Mouse (Mus musculus): Measurements from ENCODE around the gene Gm20696. TPM values are rescaled to one million over a fixed set of nuclear protein-coding genes. Genes with fewer than 3 reads are reported as not detected.

The Gm20696 gene
- polyA plus RNA-seq, 1 experiment, result not detected

GRCm38 (mm10) chr6:99212461-99212860 is 454.1 kb downstream of the Gm20696 start:
- H3K4me1 ChIP-seq (ENCODE audit: control insufficient read depth), result no peaks in the 10 kb centered on the region
- no peaks in the 10 kb centered on the region for H3K27me3 ChIP-seq (ENCODE audit: control insufficient read depth)
- no peak for TF ChIP-seq TAL1 (IDR thresholded peaks at IDR 0.05; ENCODE audit: low read length)
- TF ChIP-seq GATA1 (IDR thresholded peaks at IDR 0.05; ENCODE audit: low read length), result no peak
- H3K4me3 ChIP-seq (replicated peaks), result no peak overlapping the region
- H3K9me3 ChIP-seq (ENCODE audit: control insufficient read depth, low read length), result no peaks in the 10 kb centered on the region
- H3K36me3 ChIP-seq (ENCODE audit: control insufficient read depth), result no peaks in the 10 kb centered on the region

DNA sequence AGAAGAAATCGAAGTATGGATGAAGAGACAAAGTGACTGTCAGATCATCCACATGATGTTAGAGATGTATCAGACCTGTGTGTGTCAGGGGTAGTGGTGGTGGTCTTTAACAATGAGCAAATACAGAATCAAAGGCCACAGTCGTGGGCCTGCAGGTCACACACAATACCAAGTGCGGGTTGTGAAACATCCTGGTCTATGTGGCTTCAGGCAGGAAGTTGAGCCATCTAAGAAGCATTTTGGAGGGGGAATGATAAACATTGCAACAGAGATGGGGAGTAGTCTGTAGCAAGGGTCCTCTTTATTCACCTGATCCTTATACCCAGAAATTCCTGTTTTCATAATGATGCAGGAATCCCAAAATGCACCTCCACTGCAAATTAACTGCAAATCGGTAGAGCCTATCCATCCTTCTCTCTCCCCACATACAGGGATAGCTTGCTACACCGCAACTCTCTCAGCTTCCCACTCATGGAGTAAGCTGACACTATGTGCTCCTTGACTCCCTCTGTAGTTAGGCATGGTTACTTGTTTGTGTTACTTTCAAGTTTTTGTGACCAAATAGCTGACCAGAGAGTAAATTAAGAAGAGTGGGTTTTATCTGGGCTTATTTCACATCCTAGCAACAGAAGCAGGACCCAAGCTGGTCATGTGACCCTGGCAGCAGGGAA is 454.8 kb downstream of the Gm20696 start:
- no peaks in the 10 kb centered on the region for H3K9me3 ChIP-seq (ENCODE audit: control insufficient read depth, low read length)
- H3K4me1 ChIP-seq (ENCODE audit: control insufficient read depth), result no peaks in the 10 kb centered on the region
- TF ChIP-seq TAL1 (IDR thresholded peaks at IDR 0.05; ENCODE audit: low read length) (no peak), GATA1 (IDR thresholded peaks at IDR 0.05; ENCODE audit: low read length) (no peak)
- no peak overlapping the region for H3K4me3 ChIP-seq (replicated peaks)
- no peaks in the 10 kb centered on the region for H3K27me3 ChIP-seq (ENCODE audit: control insufficient read depth)
- H3K36me3 ChIP-seq (ENCODE audit: control insufficient read depth), result no peaks in the 10 kb centered on the region

- Histone ChIP-seq H3K4me1 (ENCODE audit: control insufficient read depth) (peaks cover 3% of the 10 kb centered on the region; the same call in 1 of the 2 replicates), H3K36me3 (ENCODE audit: control insufficient read depth) (no peaks in the 10 kb centered on the region), H3K4me3 (replicated peaks) (no peak overlapping the region), H3K9me3 (ENCODE audit: control insufficient read depth, low read length) (no peaks in the 10 kb centered on the region), H3K27me3 (ENCODE audit: control insufficient read depth) (peaks cover 6% of the 10 kb centered on the region)
- TF ChIP-seq TAL1 (IDR thresholded peaks at IDR 0.05; ENCODE audit: low read length) (no peak), GATA1 (IDR thresholded peaks at IDR 0.05; ENCODE audit: low read length) (no peak)
Measured at GRCm38 (mm10) chr6:99210161-99210560, 456.4 kb downstream of the Gm20696 start.

Other genes with a start within 250 kb of the Gm20696 start
- 1.7 and 2.4 TPM in 2 replicates for gene Foxp1, start 144.1 kb downstream of the Gm20696 start, polyA plus RNA-seq (2012)
- 0.02 TPM in 1 of 2 replicates, not detected in the other for gene Eif4e3, start within 50 bp of the Gm20696 start, polyA plus RNA-seq (2012)
- gene Gpr27, start 25.9 kb upstream of the Gm20696 start, polyA plus RNA-seq (2012), result not detected in 2 replicates
- not detected in 2 replicates for gene Prok2, start 59.6 kb upstream of the Gm20696 start, polyA plus RNA-seq (2012)